Mouse (Mus musculus) bone marrow, adult 2 months (tissue): ENCODE results near the gene Dcbld2. TPM values are rescaled to one million over a fixed set of nuclear protein-coding genes. Genes with fewer than 3 reads are reported as not detected.

Source experiments
- H3K27ac ChIP-seq: fragments of 200-500 bp; 2 replicates; pipeline ENCODE4 v1.5.1; 2012; ENCODE audit warnings: low read depth, mild to moderate bottlenecking, control low read depth, inconsistent platforms, low read length; ENCODE audit not compliant: control insufficient read depth, poor library complexity, insufficient read depth
- H3K4me1 ChIP-seq: fragments of 200-500 bp; 2 replicates; pipeline ENCODE4 v1.6.1; 2011; ENCODE audit warnings: low read length; ENCODE audit not compliant: control insufficient read depth, insufficient read depth
- H3K4me3 ChIP-seq: fragments of 200-500 bp; replicated peaks from 2 replicates; pipeline ENCODE3; 2011; ENCODE audit warnings: mild to moderate bottlenecking, low read depth, low read length, control low read depth; ENCODE audit not compliant: control insufficient read depth
- CTCF ChIP-seq: fragments of 200-500 bp; IDR thresholded peaks from 2 replicates; pipeline ENCODE4 v1.5.1; 2011; ENCODE audit warnings: low read length, control low read depth; ENCODE audit not compliant: control insufficient read depth, insufficient read depth
- POLR2A ChIP-seq: fragments of 200-500 bp; IDR thresholded peaks from 2 replicates; pipeline ENCODE4 v1.6.1; 2011; ENCODE audit warnings: low read depth, mild to moderate bottlenecking, control low read depth, low read length, borderline replicate concordance; ENCODE audit not compliant: control insufficient read depth
- WGBS: fragments of 180-500 bp; shearing (Covaris S2); methylation state at CpG from one replicate; pipeline ENCODE4 v1.1.7; 2018; 5-methylcytosine and 5-hydroxymethylcytosine counted together
- polyA plus RNA-seq: library from polyadenylated mRNA; stranded (reverse); fragments of >200 nt; gene quantifications from 2 replicates; pipeline ENCODE4 v1.2.4, GENCODE M21; 2011; ENCODE audit warnings: low replicate concordance; ENCODE audit not compliant: missing spikeins, insufficient read depth, insufficient read length

The Dcbld2 gene
- polyA plus RNA-seq, 1 experiment = 10.4 TPM

DNA sequence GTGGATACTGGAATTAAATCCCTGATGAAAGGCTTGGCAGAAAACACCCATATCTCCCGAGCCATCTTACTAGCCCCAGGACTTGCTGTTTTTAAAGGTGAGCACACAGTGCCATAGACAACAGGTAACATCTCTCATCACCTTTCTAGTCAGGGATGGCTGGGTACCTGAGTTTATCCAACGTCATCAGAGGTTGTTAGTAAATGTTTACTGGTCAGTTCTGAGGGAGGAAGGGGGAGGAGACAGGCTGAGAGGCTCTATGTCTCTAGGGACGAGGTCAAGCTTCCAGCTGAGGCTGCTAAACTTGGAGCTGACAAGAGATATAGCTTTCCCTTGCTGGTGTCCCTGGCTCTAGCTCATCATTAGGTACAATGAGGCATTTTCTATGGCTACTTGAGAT lies 74.1 kb downstream of the Dcbld2 start:
- H3K4me1 ChIP-seq = peaks cover 6% of the 10 kb centered on the region; the same call in 1 of the 2 replicates
- no peak overlapping the region for H3K4me3 ChIP-seq
- WGBS = 49% methylated on average over 3 of the region's 3 CpGs
- TF ChIP-seq POLR2A = no peak
- TF ChIP-seq CTCF = no peak
- H3K27ac ChIP-seq = no peak overlapping the region

DNA sequence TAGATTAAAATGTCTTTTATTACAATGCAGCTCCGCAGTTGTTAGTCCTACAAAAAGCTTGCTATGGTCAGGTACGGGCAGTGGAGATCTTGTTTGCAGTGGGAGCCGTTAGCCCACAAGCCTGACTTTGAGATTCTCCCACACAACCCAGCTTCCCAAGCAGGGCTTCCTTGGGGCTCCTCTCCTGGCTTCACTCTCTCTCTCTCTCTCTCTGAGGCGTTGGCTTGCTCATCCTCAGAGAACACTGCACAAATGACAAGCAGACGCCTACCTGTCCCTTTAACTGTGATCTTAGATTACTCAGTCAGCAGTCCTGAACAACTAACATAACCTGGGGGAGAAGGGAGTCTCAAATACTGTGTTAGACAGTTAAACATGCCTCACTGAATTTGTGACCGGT lies 79.6 kb downstream of the Dcbld2 start:
- 88% methylated on average over 6 of the region's 6 CpGs for WGBS
- no peak for TF ChIP-seq CTCF
- no peak for TF ChIP-seq POLR2A

DNA sequence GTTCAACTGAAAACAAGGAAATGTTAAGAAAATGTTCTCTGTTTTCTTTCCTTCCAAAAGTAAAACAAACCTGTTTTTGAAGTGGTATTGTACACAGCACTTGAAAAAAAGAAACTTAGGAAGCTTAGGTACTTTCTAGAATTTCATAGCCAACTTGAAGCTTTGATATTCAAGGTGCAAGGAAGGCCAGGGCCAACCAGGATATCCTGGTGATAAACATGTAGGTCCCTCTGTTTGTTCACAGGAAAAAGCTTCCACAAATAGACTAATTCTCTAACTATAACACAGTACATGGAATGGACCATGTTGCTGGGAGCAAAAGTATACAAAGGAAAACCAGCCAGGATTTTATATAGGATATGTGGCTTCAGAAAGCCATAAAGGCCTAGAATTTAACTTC lies 88.5 kb downstream of the Dcbld2 start:
- Histone ChIP-seq H3K4me1 (peaks cover 6% of the 10 kb centered on the region; the same call in 1 of the 2 replicates), H3K27ac (no peak overlapping the region), H3K4me3 (no peak overlapping the region)
- no peak for TF ChIP-seq POLR2A
- no peak for TF ChIP-seq CTCF

More for the DNA sequence above, 79.6 kb downstream of the Dcbld2 start:
- Histone ChIP-seq H3K4me3 (no peak overlapping the region), H3K4me1 (no peaks in the 10 kb centered on the region), H3K27ac (no peak overlapping the region)

DNA sequence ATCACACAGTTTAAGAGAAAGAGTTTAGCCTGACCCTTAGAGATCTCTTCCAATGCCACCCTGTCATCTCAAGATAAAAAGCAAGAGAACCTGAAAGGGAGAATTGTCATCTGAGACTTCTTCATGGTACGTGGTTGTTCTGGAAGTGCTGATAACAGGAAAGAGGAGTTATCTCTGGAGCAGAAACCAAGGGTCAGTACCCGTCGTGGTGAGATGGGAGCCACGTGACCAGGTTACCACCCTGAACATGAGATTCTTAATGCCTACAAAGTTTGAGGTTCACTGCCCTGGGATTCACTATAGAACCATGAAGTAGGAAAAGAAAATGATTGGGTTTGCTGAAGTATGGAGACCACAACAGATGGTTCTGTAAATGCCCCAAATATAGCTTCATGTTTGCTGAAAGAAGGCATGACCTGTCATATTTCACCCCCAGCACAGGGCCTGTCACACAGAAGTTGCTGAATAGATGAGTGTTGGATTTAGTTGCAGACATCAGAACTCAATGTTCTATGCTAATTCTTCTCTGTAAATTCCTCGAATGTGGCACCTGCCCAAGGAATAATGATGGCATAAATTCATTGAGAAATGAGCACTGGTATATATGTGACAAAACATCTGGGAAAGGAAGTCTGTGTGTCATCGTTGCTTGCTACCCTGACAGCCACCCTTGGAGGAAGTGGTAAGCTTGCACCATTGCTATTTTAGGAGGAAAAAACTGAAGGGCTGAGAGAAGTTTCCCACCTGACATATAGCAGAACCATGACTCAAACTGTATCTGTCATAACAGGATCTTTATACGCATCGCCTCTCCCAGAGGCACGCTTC lies 89.9 kb downstream of the Dcbld2 start:
- peak overlapping the region; percentile 32 for H3K4me3 ChIP-seq
- peak overlapping the region; percentile 42; the same call in 1 of the 2 replicates for H3K27ac ChIP-seq
- WGBS = 7% methylated on average over 9 of the region's 9 CpGs
- H3K4me1 ChIP-seq = peaks cover 10% of the 10 kb centered on the region; the same call in 1 of the 2 replicates
- peak; percentile 18; the same call in 1 of the 2 replicates for TF ChIP-seq POLR2A
- no peak for TF ChIP-seq CTCF

DNA sequence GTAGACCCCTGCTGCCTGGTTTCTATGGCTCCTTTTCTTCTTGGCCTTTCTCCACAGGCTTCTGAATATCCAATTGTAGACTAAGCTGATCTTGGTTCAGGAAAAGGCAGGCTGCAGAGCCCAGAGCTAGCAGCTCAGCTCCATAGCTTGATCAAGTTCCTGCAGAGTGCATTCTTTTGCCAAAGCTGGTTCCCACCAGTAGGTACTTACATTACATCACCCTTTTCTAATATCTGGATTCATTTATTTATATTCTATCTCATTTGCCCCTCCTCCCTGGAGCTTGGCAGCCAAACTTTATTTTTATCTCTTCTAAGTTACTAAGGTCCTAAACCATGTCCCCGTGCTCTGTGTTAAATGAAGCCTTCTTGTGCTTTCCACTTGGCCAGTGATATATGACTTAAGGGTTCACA lies 90.9 kb downstream of the Dcbld2 start:
- TF ChIP-seq CTCF (no peak), POLR2A (no peak)
- 44% methylated on average over 1 of the region's 1 CpGs for WGBS
- Histone ChIP-seq H3K27ac (peak overlapping the region; percentile 32; the same call in 1 of the 2 replicates), H3K4me1 (peaks cover 12% of the 10 kb centered on the region; the same call in 1 of the 2 replicates), H3K4me3 (peak overlapping the region; percentile 51)

DNA sequence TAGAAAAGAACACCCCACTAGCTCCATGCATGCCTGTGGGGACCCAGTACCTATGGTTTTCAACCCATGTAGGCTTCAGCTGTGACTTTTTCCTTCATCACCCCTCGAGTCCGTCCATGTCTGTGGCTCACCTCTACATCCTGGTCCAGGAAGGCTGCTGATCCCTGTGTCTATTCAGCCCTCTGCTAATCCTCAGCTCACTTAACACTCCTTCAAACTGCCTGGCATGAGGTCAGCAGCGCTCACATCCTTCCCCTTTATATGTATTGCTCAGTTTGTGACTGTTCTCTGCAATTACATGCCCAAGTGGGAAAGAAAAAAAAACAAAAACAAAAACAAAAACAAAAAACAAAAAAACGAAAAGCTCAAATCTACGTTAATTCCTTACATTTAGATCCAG lies 91.4 kb downstream of the Dcbld2 start:
- no peak for TF ChIP-seq CTCF
- TF ChIP-seq POLR2A = no peak
- Histone ChIP-seq H3K4me3 (no peak overlapping the region), H3K27ac (peak overlapping the region; percentile 36), H3K4me1 (peaks cover 12% of the 10 kb centered on the region; the same call in 1 of the 2 replicates)
- 45% methylated on average over 5 of the region's 5 CpGs for WGBS

DNA sequence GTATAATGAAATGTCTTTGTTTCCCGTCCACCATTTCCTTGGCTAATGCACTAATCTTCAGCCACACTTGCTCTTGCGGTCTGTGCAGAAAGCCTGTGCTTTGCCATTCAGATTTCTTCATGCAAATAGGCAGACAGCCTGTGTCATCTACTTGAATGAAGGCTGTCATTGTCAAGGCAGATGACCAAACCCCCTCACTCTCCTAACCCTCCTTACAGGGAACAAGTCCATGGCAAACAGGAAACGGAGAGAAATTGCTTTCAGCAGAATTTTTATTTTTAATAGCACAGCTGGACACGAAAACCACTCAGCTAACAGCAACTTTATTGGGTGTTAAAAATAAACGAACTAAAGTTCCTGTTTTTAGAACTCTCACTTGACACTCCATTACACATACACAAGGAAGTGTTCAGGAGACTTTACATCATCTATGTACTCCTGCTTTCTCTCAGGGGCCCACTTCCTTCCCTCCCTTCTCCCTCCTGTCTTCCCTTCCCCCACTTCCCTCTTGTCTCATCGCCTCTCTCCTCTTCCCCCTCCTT lies 93.6 kb downstream of the Dcbld2 start:
- peaks cover 12% of the 10 kb centered on the region; the same call in 1 of the 2 replicates for H3K4me1 ChIP-seq
- TF ChIP-seq POLR2A = no peak
- no peak for TF ChIP-seq CTCF
- H3K27ac ChIP-seq = peak overlapping the region; percentile 78
- H3K4me3 ChIP-seq = no peak overlapping the region
- under 1% methylated on average over 6 of the region's 6 CpGs for WGBS

DNA sequence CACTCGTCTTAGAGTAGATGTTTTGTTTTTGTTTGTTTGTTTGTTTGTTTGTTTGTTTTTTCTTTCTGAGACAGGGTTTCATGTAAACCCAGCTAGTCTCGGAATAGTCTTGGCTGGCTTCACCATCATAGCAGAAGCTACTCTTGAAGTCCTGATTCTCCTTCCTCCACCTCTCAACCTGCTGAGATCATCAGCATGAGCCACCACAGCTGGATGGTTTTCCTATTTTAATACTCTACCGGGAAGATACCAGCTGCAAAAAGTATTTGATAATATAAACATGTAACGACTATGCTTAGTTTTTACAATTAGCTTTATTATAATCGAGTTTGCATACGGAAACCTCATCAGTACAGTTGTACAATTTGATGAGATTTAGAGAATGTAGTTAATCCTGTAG lies 94.3 kb downstream of the Dcbld2 start:
- TF ChIP-seq CTCF (no peak), POLR2A (no peak)
- WGBS = 52% methylated on average over 6 of the region's 6 CpGs
- H3K4me1 ChIP-seq = peaks cover 12% of the 10 kb centered on the region; the same call in 1 of the 2 replicates

More for the DNA sequence above, 94.3 kb downstream of the Dcbld2 start:
- peak overlapping the region; percentile 77 for H3K27ac ChIP-seq
- no peak overlapping the region for H3K4me3 ChIP-seq
